Mouse (Mus musculus) hindbrain, embryonic 15.5 days (tissue): ENCODE data around the gene Kif26b. TPM values are rescaled to one million over a fixed set of nuclear protein-coding genes. Genes with fewer than 3 reads are reported as not detected.

Experiments used
- ATAC-seq: fragments of 200-750 bp; cut with Nextera tagmentation; 2 replicates; pipeline ENCODE4 v1.8.0; 2017; ENCODE audit warnings: low read depth, moderate number of reproducible peaks, moderate TSS enrichment; ENCODE audit not compliant: low FRiP score
- H3K27ac ChIP-seq: fragments of 300-500 bp; sonication (generic); replicated peaks from 2 replicates; pipeline ENCODE4 v1.5.1; 2015; ENCODE audit warnings: mild to moderate bottlenecking, inconsistent platforms
- H3K27me3 ChIP-seq: fragments of 300-500 bp; sonication (generic); 2 replicates; pipeline ENCODE4 v1.6.1; 2015; ENCODE audit warnings: control low read depth, inconsistent platforms
- H3K36me3 ChIP-seq: fragments of 300-500 bp; sonication (generic); 2 replicates; pipeline ENCODE4 v1.6.1; 2015; ENCODE audit warnings: control low read depth, inconsistent platforms
- H3K4me1 ChIP-seq: fragments of 300-500 bp; sonication (generic); replicated peaks from 2 replicates; pipeline ENCODE4 v1.6.1; 2015; ENCODE audit warnings: control low read depth, inconsistent platforms
- H3K4me2 ChIP-seq: fragments of 300-500 bp; sonication (generic); 2 replicates; pipeline ENCODE4 v1.6.1; 2015; ENCODE audit warnings: moderate library complexity, mild to moderate bottlenecking, inconsistent platforms
- H3K4me3 ChIP-seq: fragments of 300-500 bp; sonication (generic); 2 replicates; pipeline ENCODE4 v1.5.1; 2015; ENCODE audit warnings: mild to moderate bottlenecking, inconsistent platforms
- H3K9ac ChIP-seq: fragments of 300-500 bp; sonication (generic); 2 replicates; pipeline ENCODE4 v1.6.1; 2015; ENCODE audit warnings: inconsistent platforms
- H3K9me3 ChIP-seq: fragments of 300-500 bp; sonication (generic); 2 replicates; pipeline ENCODE4 v1.6.1; 2016; ENCODE audit warnings: control low read depth, inconsistent platforms
- WGBS: fragments of 180-500 bp; shearing (Covaris S2); methylation state at CpG from one replicate; pipeline ENCODE4 v1.1.7; 2015; 5-methylcytosine and 5-hydroxymethylcytosine counted together
- polyA plus RNA-seq: library from polyadenylated mRNA; unstranded; fragments of >200 nt; fragmentation: Nextera tagmentation; extraction: Ambion mirVana; gene quantifications from 2 replicates; pipeline ENCODE4 v1.2.1, GENCODE M21; 2015

The Kif26b gene
- polyA plus RNA-seq, 1 experiment from 2014 or later: 10.8 TPM

DNA sequence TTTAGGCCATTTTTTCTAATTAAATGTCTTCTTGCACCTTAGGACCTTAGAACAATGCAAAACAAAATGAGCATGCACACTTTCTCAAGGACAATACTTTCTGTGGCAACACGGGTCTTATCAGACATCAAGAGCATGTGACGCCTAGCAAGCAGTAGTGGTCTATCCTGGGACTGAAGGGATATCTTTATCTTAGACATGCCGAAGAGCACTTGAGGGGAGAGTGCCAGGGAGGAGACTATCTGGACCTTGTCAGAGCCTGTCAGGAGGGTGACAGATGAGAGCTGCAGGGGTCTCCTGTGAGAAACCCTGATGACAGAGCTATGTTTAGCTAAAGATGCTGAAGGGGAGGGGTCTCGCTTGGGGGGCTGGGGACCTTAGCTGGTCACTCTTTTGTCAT is 116.0 kb downstream of the Kif26b start:
- H3K4me1 ChIP-seq: peaks cover 6% of the 10 kb centered on the region; the same call in 1 of the 2 replicates
- 59% methylated on average over 4 of the region's 4 CpGs for WGBS
- H3K4me2 ChIP-seq: no peak overlapping the region
- H3K27me3 ChIP-seq: no peaks in the 10 kb centered on the region
- no peak overlapping the region for H3K27ac ChIP-seq
- ATAC-seq: no peak
- H3K4me3 ChIP-seq: no peak overlapping the region
- no peaks in the 10 kb centered on the region for H3K36me3 ChIP-seq
- no peak overlapping the region for H3K9ac ChIP-seq
- H3K9me3 ChIP-seq: no peaks in the 10 kb centered on the region

GRCm38 (mm10) chr1:178646589-178646988 is 117.7 kb downstream of the Kif26b start:
- no peak for ATAC-seq
- no peaks in the 10 kb centered on the region for H3K4me1 ChIP-seq
- no peaks in the 10 kb centered on the region for H3K9me3 ChIP-seq
- H3K4me2 ChIP-seq: no peak overlapping the region
- 80% methylated on average over 4 of the region's 4 CpGs for WGBS
- H3K27me3 ChIP-seq: no peaks in the 10 kb centered on the region
- H3K36me3 ChIP-seq: no peaks in the 10 kb centered on the region
- H3K27ac ChIP-seq: no peak overlapping the region
- no peak overlapping the region for H3K9ac ChIP-seq
- no peak overlapping the region for H3K4me3 ChIP-seq

GRCm38 (mm10) chr1:178655525-178655924 is 126.6 kb downstream of the Kif26b start:
- Histone ChIP-seq H3K4me1 (0 out of 2 replicates have a peak, but pooled peaks cover 7% of the 10 kb centered on the region), H3K27ac (no peak overlapping the region), H3K9ac (no peak overlapping the region), H3K4me2 (no peak overlapping the region), H3K4me3 (no peak overlapping the region), H3K36me3 (no peaks in the 10 kb centered on the region), H3K27me3 (no peaks in the 10 kb centered on the region), H3K9me3 (no peaks in the 10 kb centered on the region)
- WGBS: 89% methylated on average over 4 of the region's 4 CpGs
- no peak for ATAC-seq

DNA sequence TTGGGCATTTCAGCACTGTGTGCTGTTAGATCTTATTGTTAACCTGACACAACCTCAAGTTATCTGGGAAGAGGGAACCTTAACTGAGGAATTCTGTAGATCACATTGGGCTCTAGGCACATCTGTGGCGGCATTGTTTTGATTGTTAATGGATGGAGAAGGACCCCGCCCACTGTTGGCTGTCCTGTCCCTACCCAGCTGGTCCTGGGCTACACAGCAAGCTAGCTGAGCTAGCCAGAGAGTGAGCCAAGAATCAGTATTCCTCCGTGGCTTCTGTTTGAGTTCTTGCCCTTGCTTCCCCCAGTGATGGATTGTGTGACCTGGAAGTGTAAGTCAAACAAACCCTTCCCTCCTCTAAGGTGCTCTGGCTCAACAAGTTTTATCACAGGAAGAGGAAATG is 132.1 kb downstream of the Kif26b start:
- no peaks in the 10 kb centered on the region for H3K9me3 ChIP-seq
- no peak for ATAC-seq
- H3K4me3 ChIP-seq: no peak overlapping the region
- H3K27me3 ChIP-seq: no peaks in the 10 kb centered on the region
- no peak overlapping the region for H3K27ac ChIP-seq
- H3K36me3 ChIP-seq: no peaks in the 10 kb centered on the region
- no peak overlapping the region for H3K4me2 ChIP-seq
- WGBS: 58% methylated on average over 3 of the region's 3 CpGs
- no peak overlapping the region for H3K9ac ChIP-seq
- H3K4me1 ChIP-seq: peaks cover 2% of the 10 kb centered on the region; the same call in 1 of the 2 replicates

DNA sequence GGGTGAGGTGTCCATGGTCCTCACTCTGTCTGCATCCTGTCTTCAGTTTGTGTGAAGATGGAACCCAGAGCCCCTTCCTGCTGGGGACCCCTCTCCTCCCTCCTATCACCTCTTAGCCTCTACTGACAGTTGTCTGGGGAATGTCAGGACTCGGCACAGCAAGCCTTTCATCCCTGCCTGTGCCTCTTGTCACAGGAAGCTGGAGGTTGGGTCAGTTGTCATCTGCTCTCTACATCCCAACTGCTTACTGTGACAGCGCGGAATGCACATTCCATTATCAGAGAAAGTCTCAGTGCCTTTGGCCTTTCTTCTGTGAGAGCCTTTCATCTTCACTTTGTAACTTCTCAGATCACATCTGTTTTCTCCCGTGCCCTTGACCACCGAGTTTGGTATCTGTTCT is 132.6 kb downstream of the Kif26b start:
- Histone ChIP-seq H3K4me3 (no peak overlapping the region), H3K4me1 (no peaks in the 10 kb centered on the region; the same call in 1 of the 2 replicates), H3K36me3 (no peaks in the 10 kb centered on the region), H3K9me3 (no peaks in the 10 kb centered on the region), H3K4me2 (no peak overlapping the region), H3K27ac (no peak overlapping the region), H3K9ac (no peak overlapping the region), H3K27me3 (no peaks in the 10 kb centered on the region)
- no peak for ATAC-seq
- WGBS: 49% methylated on average over 5 of the region's 5 CpGs

DNA sequence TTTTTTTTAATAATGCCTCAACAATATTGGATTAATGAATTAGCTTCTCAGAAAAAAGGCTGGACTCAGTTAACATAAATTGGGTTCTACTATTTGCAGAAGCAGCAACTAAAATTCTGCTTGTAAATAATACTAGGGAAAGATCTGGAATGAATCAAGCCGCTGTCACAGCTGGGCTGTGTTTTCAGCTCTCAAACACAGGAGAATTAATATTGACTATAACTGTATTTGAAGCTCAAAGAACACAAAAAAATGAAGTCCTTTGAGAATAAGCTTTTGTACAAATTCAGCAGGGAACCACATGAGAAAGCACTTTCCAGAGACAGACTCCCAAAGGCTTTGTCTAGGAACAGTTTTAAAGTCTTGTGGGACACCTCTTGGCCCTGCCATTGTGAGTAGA is 134.6 kb downstream of the Kif26b start:
- H3K4me1 ChIP-seq: no peaks in the 10 kb centered on the region; the same call in 1 of the 2 replicates
- H3K4me2 ChIP-seq: no peak overlapping the region
- no peaks in the 10 kb centered on the region for H3K36me3 ChIP-seq
- no peaks in the 10 kb centered on the region for H3K27me3 ChIP-seq
- WGBS: 77% methylated on average over 1 of the region's 1 CpGs
- H3K9me3 ChIP-seq: no peaks in the 10 kb centered on the region
- H3K4me3 ChIP-seq: no peak overlapping the region
- no peak for ATAC-seq
- no peak overlapping the region for H3K9ac ChIP-seq
- no peak overlapping the region for H3K27ac ChIP-seq

- no peak overlapping the region for H3K27ac ChIP-seq
- no peaks in the 10 kb centered on the region for H3K9me3 ChIP-seq
- no peaks in the 10 kb centered on the region for H3K27me3 ChIP-seq
- no peaks in the 10 kb centered on the region for H3K36me3 ChIP-seq
- H3K4me2 ChIP-seq: no peak overlapping the region
- no peak overlapping the region for H3K4me3 ChIP-seq
- no peak for ATAC-seq
- H3K9ac ChIP-seq: no peak overlapping the region
- 75% methylated on average over 5 of the region's 5 CpGs for WGBS
- H3K4me1 ChIP-seq: no peaks in the 10 kb centered on the region; the same call in 1 of the 2 replicates
These were observed 135.5 kb downstream of the Kif26b start for GRCm38 (mm10) chr1:178664271-178664969.

DNA sequence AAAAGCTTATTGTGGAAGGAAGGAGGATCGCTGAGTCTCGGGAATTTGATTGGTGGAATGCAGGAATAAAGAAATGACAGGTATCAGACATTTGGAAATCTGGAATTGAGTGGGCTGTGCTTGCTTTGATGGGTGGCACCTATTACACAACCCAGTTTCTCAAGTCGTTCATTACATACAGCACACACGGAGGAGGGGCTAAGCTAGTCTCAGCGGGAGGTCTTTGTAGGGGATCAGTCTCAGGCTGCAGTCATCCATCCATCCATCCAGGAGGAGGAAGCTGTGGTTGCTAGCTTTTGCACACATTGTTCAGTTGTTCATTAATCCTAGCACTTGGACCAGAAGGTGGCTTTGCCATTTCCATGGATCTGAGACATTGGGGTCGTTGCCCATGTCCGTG is 137.6 kb downstream of the Kif26b start:
- 78% methylated on average over 7 of the region's 7 CpGs for WGBS
- ATAC-seq: no peak

DNA sequence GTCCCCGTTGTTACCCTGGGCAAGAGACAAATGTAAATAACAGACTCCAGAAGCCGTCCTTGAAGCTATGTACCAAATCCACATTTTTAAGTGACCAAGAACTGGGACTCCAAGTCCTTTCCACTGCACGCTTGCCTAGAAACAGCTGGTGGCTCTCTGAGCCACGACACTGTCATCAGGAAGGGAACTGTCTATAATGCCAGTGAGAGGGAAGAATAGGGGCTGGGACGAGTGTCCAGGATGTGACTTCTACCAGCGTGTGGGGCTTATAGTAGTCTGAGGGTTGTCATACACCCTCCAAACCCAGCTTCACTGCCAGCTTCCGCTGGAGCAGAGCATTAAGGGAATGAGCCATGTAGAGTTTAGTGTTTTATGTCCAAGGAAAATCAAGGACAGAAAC is 138.9 kb downstream of the Kif26b start:
- Histone ChIP-seq H3K27ac (no peak overlapping the region), H3K9ac (no peak overlapping the region), H3K36me3 (no peaks in the 10 kb centered on the region), H3K4me3 (no peak overlapping the region), H3K27me3 (no peaks in the 10 kb centered on the region), H3K4me2 (no peak overlapping the region), H3K9me3 (no peaks in the 10 kb centered on the region), H3K4me1 (peaks cover 3% of the 10 kb centered on the region)
- 83% methylated on average over 7 of the region's 7 CpGs for WGBS
- no peak for ATAC-seq

More for the DNA sequence above, 137.6 kb downstream of the Kif26b start:
- no peaks in the 10 kb centered on the region for H3K27me3 ChIP-seq
- H3K4me3 ChIP-seq: no peak overlapping the region
- no peaks in the 10 kb centered on the region for H3K9me3 ChIP-seq
- H3K36me3 ChIP-seq: no peaks in the 10 kb centered on the region
- no peak overlapping the region for H3K9ac ChIP-seq
- no peak overlapping the region for H3K27ac ChIP-seq
- H3K4me2 ChIP-seq: no peak overlapping the region
- no peaks in the 10 kb centered on the region for H3K4me1 ChIP-seq

DNA sequence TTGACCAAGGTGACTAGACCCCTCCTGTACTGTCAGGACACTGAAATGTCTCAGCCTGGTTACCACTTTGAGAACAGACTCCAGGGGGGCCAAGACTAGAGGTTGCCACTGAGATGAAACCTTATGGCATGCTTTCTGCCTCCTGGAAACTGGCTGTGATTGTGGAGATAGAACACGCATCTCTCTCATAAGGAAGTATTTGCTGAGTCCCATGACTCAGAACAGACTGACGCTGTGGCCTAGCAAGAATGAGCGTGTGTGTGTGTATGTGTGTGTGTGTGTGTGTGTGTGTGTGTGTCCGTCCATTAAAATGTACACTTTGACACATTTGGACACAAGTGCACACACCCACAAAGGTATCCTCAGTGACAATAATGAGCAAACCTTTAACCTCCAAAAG is 140.0 kb downstream of the Kif26b start:
- WGBS: 87% methylated on average over 4 of the region's 4 CpGs
- no peak overlapping the region for H3K27ac ChIP-seq
- ATAC-seq: no peak
- H3K9ac ChIP-seq: no peak overlapping the region
- no peak overlapping the region for H3K4me2 ChIP-seq
- no peaks in the 10 kb centered on the region for H3K27me3 ChIP-seq
- H3K4me1 ChIP-seq: peaks cover 12% of the 10 kb centered on the region
- H3K4me3 ChIP-seq: no peak overlapping the region
- no peaks in the 10 kb centered on the region for H3K9me3 ChIP-seq
- H3K36me3 ChIP-seq: no peaks in the 10 kb centered on the region

- peak overlapping the region; percentile 28 for H3K27ac ChIP-seq
- WGBS: 42% methylated on average over 7 of the region's 7 CpGs
- no peaks in the 10 kb centered on the region for H3K27me3 ChIP-seq
These were observed 144.1 kb downstream of the Kif26b start for GRCm38 (mm10) chr1:178673051-178673450.

DNA sequence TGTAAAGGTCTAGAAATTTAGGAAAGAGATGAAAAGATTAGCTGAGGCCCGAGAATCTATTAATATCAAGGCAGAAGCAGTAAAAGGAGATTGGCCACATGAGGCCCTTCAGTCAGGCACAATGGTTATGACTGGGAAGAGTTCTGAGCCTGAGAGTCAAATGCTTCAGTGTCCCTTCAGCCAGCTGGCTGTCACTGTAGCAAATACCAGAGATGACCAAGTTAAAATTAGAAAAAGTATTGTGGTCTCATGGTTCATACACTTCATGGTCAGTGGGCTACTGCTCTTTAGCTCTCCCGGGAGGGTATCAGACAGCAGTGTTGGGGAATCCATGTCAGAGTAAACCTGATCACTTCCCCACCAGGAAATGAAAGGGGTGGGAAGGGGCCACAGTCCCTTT is 144.6 kb downstream of the Kif26b start:
- H3K9ac ChIP-seq: no peak overlapping the region
- no peaks in the 10 kb centered on the region for H3K36me3 ChIP-seq
- H3K9me3 ChIP-seq: no peaks in the 10 kb centered on the region
- no peaks in the 10 kb centered on the region for H3K27me3 ChIP-seq
- no peak overlapping the region for H3K4me3 ChIP-seq
- ATAC-seq: no peak
- no peak overlapping the region for H3K4me2 ChIP-seq
- H3K27ac ChIP-seq: peak overlapping the region; percentile 28; the same call in 1 of the 2 replicates
- 81% methylated on average over 2 of the region's 2 CpGs for WGBS
- H3K4me1 ChIP-seq: peaks cover 23% of the 10 kb centered on the region

More at GRCm38 (mm10) chr1:178673051-178673450, 144.1 kb downstream of the Kif26b start:
- no peak overlapping the region for H3K4me3 ChIP-seq
- no peaks in the 10 kb centered on the region for H3K9me3 ChIP-seq
- 0 out of 2 replicates have a peak, but pooled peaks have one; percentile 21 for ATAC-seq
- no peaks in the 10 kb centered on the region for H3K36me3 ChIP-seq
- peaks cover 23% of the 10 kb centered on the region for H3K4me1 ChIP-seq
- no peak overlapping the region for H3K4me2 ChIP-seq
- H3K9ac ChIP-seq: no peak overlapping the region
